Mouse (Mus musculus) bone marrow, adult 2 months (tissue): ENCODE data around the gene Cdk12.

Source experiments
- CTCF ChIP-seq: fragments of 200-500 bp; IDR thresholded peaks from 2 replicates; pipeline ENCODE4 v1.5.1; 2011; ENCODE audit warnings: low read length, control low read depth; ENCODE audit not compliant: control insufficient read depth, insufficient read depth
- POLR2A ChIP-seq: fragments of 200-500 bp; IDR thresholded peaks from 2 replicates; pipeline ENCODE4 v1.6.1; 2011; ENCODE audit warnings: low read depth, mild to moderate bottlenecking, control low read depth, low read length, borderline replicate concordance; ENCODE audit not compliant: control insufficient read depth

DNA sequence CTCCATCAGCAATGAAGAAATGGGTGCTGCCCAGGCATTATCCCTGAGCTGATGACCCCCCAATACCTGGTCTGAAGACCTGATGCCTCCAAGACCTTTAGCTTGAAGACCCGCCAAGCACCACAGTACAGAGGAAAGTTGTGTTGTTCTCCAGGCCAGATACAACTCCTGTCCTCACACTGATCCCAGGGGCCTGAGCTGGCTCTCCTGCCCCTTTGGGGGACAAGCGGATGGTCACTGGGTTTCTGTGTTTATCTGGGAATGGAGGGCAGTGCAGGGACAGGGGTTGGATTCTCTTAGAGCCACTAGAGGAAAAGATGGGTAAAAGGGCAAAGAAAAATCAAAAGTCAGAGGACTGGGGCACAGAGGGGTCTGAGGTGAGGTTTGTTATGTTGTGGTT, 117.1 kb downstream of the Cdk12 start:
- no peak for TF ChIP-seq CTCF
- TF ChIP-seq POLR2A = no peak
